Mouse (Mus musculus) inflammation-experienced regulatory T-cells (primary cell): Measurements from ENCODE around the gene H2-Q10. TPM values are rescaled to one million over a fixed set of nuclear protein-coding genes. Genes with fewer than 3 reads are reported as not detected.

Experiments
- polyA plus RNA-seq, 2 experiments: library from polyadenylated mRNA; unstranded; fragments of 100-300 nt; shearing (Covaris generic); gene quantifications; one replicate each; pipeline ENCODE4 v1.2.1; 2017

Gene H2-Q10
- polyA plus RNA-seq, result 10 to 100 TPM; 24.7 to 30.9 TPM

GRCm38 (mm10) chr17:35469842-35470751, at the start of gene H2-Q10:
TSS of gene H2-Q10 (plus strand) at chr17:35470089.

GRCm38 (mm10) chr17:35424624-35425416, 45.1 kb upstream of the H2-Q10 start, which contains the start of gene H2-Q6:
TSS of gene H2-Q6 (plus strand) at chr17:35424850.

DNA sequence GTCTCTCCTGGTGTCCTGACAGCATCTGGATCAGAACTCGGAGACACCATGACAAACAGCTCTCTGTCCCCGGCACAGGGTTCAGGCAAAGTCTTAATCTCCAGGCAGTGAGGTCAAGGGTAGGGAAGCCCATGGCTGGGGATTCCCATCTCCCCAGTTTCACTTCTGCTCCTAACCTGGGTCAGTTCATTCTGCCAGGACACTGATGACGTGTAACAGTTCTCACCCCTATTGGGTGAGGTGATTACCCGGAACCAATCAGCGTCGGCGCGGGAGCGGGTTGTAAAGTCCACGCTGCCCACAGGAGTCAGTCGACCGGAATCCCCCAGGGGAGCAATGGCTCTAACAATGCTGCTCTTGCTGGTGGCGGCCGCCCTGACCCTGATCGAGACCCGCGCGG, 31.0 kb upstream of the H2-Q10 start, which contains the start of gene H2-Q7:
Gene H2-Q7 (plus strand): TSS at position 271 of the 400 bp plus-strand sequence.

GRCm38 (mm10) chr17:35505776-35506175, 35.9 kb downstream of the H2-Q10 start, which contains the start of gene Pou5f1:
TSS of gene Pou5f1 (plus strand) at chr17:35506018.

GRCm38 (mm10) chr17:35516652-35517500, 47.0 kb downstream of the H2-Q10 start, which contains the start of the genes Tcf19 and Cchcr1:
TSS of gene Tcf19 (minus strand) at chr17:35516824.
TSS of gene Cchcr1 (plus strand) at chr17:35517100.

Other genes with a start within 250 kb of the H2-Q10 start
- gene Gm16181, start 249.3 kb upstream of the H2-Q10 start, polyA plus RNA-seq, result not detected
- 1 to 10 TPM; 4.5 to 5.5 TPM for gene Atp6v1g2, start 236.4 kb upstream of the H2-Q10 start, polyA plus RNA-seq
- 10 to 100 TPM; 15.6 to 29.3 TPM for gene Nfkbil1, start 234.3 kb upstream of the H2-Q10 start, polyA plus RNA-seq
- 100 to 1,000 TPM; 211 to 230 TPM for gene Ddx39b, start 228.3 kb upstream of the H2-Q10 start, polyA plus RNA-seq
- 1,000 to 10,000 TPM; 5,968 to 6,679 TPM for gene H2-D1, start 207.4 kb upstream of the H2-Q10 start, polyA plus RNA-seq
- 1 to 10 TPM in 1 of 2 experiments, under 1 TPM in 1; 0.48 to 1.8 TPM for gene H2-Q1, start 149.7 kb upstream of the H2-Q10 start, polyA plus RNA-seq
- 10 to 100 TPM; 15.6 to 19.4 TPM for gene H2-Q2, start 127.8 kb upstream of the H2-Q10 start, polyA plus RNA-seq
- 10 to 100 TPM; 33.5 to 46.7 TPM for gene H2-Q4, start 90.5 kb upstream of the H2-Q10 start, polyA plus RNA-seq
- 100 to 1,000 TPM; 686 to 886 TPM for gene H2-Q6, start 45.2 kb upstream of the H2-Q10 start, polyA plus RNA-seq
- gene H2-Q7, start 30.9 kb upstream of the H2-Q10 start, polyA plus RNA-seq, result 1,000 to 10,000 TPM; 2,137 to 2,431 TPM
- gene Pou5f1, start 35.9 kb downstream of the H2-Q10 start, polyA plus RNA-seq, result 1 to 10 TPM in 1 of 2 experiments, under 1 TPM in 1; 0.40 to 1.3 TPM
- gene Tcf19, start 46.7 kb downstream of the H2-Q10 start, polyA plus RNA-seq, result 10 to 100 TPM; 12.6 to 27.6 TPM
- 10 to 100 TPM; 10.7 to 18.4 TPM for gene Cchcr1, start 47.0 kb downstream of the H2-Q10 start, polyA plus RNA-seq
- not detected for gene Psors1c2, start 63.1 kb downstream of the H2-Q10 start, polyA plus RNA-seq
- not detected for gene Cdsn, start 82.0 kb downstream of the H2-Q10 start, polyA plus RNA-seq
- not detected for gene 2300002M23Rik, start 97.4 kb downstream of the H2-Q10 start, polyA plus RNA-seq
- not detected for gene Sfta2, start 131.5 kb downstream of the H2-Q10 start, polyA plus RNA-seq
- not detected for gene Gm9573, start 156.5 kb downstream of the H2-Q10 start, polyA plus RNA-seq
- not detected for gene Mucl3, start 173.6 kb downstream of the H2-Q10 start, polyA plus RNA-seq
- 10 to 100 TPM; 27.1 to 30.7 TPM for gene Vars2, start 197.5 kb downstream of the H2-Q10 start, polyA plus RNA-seq
- gene Gtf2h4, start 203.7 kb downstream of the H2-Q10 start, polyA plus RNA-seq, result 10 to 100 TPM; 24.3 to 29.4 TPM
- gene Ddr1, start 234.5 kb downstream of the H2-Q10 start, polyA plus RNA-seq, result 10 to 100 TPM in 1 of 2 experiments, 1 to 10 TPM in 1; 6.2 to 13.2 TPM